Mouse (Mus musculus) cerebellum, adult 11 months (tissue): ENCODE results near the gene Pacsin3.
"Not testable (repeated sequence)": the region's sequence is repeated elsewhere in the genome, so short reads cannot be mapped to it uniquely, and the experiment has no call there.

Experiments used
- DNase-seq: peaks from one replicate; pipeline ENCODE4 v3.0.0; 2022

Pacsin3 gene

DNA sequence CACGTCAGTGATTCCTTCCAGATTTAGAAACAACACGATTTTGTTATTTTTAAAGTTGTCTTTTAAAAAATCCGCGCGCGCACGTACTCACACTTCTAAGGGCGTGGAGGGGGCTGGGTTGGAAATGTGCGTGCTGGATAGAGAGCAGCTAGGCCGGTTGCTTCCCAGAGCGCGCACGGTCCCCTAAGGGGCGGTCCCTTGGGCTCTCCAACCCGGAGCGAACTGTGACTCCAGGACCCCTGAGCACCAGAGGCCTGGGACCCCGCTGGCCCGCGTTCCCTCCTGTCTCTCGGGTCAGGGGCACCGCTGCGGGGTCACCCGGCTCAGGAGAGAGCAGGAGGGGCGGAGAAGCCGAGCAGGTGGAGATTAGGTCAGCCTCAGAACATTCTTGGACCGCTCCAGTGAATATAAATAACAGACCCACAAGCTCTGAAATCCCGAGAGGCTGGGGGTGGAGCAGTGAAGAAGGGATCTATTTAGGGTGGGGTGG is at the start of gene Pacsin3:
Gene Pacsin3 (plus strand): TSS at position 294 of the 490 bp plus-strand sequence.
- peak; percentile 64 for DNase-seq

- DNase-seq: no peak
Observed at GRCm38 (mm10) chr2:91206254-91206775, 49.4 kb upstream of the Pacsin3 start.

DNA sequence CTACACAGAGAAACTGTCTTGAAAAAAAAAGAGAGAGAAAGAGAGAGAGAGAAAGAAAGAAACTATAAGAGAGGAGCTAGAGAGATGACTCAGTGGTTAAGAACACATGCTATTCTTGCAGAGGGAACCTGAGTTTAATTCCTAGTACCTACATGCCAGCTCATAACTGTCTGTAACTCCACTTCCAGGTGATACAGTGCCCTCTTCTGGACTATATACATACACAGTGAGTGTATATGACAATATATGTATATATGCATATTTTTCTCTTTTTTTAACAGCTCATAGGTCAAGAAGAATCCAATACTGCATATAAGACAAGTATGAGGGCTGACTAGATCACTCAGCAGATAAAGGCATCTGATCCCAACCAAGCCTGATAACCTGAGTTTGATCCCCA is 42.4 kb upstream of the Pacsin3 start:
- no peak for DNase-seq

- DNase-seq: no peak
Observed at GRCm38 (mm10) chr2:91217032-91217431, 38.7 kb upstream of the Pacsin3 start.

DNA sequence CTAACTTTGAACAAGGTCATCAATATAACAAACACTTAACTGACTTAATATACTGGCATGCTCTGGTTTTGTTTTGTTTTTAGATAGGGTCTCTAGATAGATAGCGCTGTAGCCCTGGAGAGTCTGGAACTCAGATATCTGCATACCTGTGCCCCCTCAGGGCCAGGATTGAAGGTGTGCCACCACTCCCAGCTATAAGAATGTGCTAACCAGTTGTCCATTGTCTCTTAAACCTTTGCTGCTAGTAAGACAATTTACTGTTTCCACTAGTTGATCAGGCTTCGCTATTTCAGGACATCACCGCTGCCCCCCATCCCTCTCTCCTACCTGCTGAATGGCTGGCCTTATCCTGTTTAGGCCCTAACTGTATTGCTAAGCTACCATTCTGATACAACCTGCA is 35.3 kb upstream of the Pacsin3 start:
- DNase-seq: no peak

GRCm38 (mm10) chr2:91223614-91224013 is 32.1 kb upstream of the Pacsin3 start:
- no peak for DNase-seq

DNA sequence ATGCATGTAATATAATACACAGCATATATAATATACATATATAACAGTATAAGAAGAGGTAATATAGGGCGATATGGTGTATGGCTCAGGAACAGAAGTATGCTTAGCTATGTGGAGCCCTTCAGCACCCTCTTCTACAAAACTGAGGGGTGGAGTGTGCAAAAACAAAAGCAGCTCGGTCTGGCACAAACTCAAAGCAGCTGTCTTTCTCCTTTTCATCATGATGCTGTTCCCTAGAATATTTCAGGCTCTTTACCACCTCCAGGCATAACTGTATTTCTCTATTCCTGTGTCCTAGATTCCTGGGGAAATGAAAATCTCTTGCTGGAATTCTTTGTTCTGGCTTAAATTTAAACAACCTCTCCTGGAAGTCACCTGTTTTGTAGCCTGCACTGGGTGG is 26.0 kb upstream of the Pacsin3 start:
- DNase-seq: no peak

GRCm38 (mm10) chr2:91236601-91237510 is 18.9 kb upstream of the Pacsin3 start, which contains the start of gene Ddb2:
Ddb2 (minus strand) TSS chr2:91236982.
- peak; percentile 88 for DNase-seq

- not testable (repeated sequence) for DNase-seq
Observed at GRCm38 (mm10) chr2:91237511-91238080, 18.2 kb upstream of the Pacsin3 start.

DNA sequence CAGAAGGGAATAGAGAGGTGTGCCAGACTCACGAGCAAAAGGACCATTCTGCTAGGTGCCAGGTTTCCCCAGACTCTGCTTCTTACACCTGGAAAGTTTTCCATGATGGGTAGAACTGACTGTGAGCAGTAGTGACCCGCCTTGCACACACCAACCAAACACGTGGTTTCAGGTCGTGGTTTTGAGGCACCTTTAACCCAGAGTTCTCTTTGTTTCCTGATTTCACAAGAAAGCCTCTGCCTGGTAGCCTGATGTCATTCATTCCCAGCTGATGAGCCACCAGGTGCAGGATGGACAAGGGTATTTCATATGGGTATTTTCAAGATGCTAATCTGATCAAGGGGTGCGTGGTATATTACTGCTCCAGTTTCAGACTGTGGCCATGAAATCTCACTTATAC is 13.2 kb upstream of the Pacsin3 start:
- DNase-seq: no peak

DNA sequence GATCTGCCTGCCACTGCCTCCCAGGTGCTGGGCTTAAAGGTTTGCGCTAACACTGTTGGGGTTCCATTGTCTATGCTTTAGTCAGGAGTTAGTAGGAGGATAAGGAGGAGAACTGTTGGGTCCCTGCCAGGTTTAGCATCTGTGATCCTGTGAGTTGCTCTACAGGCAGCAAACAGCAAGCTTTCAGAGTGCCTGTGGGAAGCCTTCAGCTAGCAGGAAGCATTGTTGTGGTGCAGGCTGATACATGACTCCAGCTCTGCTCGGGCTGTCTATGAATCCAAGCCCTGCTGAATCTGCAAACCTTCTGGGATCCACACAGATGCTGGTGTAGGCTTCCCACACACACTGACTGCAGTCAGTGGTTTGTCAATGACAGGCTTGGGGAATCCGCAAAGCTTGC is 12.3 kb upstream of the Pacsin3 start:
- DNase-seq: peak; percentile 30

DNA sequence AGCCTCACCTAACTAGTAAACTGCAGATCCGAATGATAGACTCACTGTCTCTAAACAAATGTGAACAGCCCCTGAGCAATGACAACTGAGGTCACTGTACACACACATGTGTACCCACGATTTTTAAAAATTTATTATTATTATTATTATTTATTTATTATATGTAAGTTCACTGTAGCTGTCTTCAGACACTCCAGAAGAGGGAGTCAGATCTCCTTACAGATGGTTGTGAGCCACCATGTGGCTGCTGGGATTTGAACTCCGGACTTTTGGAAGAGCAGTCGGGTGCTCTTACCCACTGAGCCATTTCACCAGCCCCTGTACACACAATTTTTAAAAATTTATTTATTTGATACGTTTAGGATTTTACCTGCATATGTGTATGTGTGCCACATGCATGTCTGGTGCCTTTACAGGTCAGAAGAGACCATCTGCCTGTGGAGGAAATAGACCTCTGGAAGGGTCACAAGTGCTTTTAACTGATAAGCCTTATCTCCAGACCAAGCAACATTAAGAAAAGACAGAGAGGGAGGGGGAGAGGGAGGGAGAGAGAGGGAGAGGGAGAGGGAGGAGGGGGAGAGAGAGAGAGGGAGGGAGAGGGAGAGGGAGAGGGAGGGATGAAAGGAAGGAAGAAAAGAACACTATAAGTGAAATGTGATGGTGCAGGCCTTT is 11.1 kb upstream of the Pacsin3 start:
- DNase-seq: no peak

DNA sequence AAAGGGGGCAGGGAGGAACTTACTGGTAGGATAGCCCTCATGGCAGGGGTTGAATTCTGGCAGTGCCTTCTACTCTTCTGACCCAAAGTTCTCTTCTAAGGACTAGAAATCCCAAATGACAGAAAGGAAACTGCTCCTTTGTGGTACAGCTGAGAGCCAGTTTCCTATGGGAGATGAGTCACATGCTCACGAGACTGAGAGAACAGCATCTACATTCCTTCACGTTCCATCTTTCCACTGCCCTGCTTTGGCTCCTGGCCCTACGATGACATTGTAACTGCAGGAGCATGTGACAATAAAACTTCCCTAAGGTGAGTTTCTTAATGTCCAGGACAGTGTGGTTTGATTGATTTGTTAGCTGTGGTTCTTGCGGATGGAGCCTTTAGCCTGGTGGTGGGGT is 7.4 kb upstream of the Pacsin3 start:
- no peak for DNase-seq

GRCm38 (mm10) chr2:91252001-91252400 is 3.8 kb upstream of the Pacsin3 start:
- DNase-seq: no peak

DNA sequence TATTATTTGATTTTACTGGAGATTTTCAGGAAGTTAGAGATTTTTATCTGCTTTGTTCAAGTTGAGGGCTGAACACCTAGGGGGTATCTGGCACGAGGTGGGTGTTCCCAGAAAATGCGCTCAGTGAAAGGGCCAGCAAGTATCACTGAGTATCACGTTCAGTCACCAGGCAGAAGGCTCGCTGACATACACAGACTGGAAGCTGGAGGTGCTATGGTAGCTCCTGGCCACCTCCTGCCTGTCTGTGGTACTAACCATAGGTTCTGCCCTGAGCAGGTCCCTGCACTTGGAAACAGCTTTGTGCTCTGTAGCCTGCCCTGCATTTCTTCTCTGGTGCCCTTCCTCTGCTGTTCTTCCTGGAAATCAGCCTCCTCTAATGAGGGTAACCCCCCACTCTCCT is 3.2 kb upstream of the Pacsin3 start:
- DNase-seq: no peak

DNA sequence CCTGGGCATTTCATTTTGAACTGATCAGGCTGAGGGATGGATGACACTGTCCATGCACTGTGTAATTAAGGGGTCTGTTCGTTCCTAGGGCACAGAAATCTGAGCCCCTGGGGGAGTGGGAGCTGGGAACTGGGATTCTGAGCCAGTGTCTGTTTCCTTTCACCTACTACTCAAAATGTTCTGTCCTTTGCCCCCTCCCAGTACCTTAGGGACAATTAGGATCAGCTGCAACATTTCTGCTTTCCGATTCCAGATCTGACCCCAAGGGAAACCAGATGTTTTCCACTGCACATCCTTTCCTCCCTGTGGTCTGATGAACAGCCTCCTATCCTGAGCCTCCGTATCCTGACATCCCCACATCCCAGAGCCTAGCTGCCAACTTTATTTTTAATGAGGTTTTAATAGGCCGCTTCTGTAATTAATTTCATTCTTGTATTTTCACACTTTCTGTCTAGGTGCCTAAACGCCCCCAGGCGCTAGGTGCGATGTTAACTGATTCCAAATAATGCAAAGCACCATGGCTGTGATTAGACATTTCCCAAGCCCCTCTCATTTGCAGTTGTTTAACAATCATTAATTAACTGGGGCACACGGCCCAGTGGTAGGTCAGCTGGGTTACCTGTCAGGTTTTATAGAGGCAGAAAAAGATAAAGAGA is 901 bp upstream of the Pacsin3 start:
- DNase-seq: no peak

DNA sequence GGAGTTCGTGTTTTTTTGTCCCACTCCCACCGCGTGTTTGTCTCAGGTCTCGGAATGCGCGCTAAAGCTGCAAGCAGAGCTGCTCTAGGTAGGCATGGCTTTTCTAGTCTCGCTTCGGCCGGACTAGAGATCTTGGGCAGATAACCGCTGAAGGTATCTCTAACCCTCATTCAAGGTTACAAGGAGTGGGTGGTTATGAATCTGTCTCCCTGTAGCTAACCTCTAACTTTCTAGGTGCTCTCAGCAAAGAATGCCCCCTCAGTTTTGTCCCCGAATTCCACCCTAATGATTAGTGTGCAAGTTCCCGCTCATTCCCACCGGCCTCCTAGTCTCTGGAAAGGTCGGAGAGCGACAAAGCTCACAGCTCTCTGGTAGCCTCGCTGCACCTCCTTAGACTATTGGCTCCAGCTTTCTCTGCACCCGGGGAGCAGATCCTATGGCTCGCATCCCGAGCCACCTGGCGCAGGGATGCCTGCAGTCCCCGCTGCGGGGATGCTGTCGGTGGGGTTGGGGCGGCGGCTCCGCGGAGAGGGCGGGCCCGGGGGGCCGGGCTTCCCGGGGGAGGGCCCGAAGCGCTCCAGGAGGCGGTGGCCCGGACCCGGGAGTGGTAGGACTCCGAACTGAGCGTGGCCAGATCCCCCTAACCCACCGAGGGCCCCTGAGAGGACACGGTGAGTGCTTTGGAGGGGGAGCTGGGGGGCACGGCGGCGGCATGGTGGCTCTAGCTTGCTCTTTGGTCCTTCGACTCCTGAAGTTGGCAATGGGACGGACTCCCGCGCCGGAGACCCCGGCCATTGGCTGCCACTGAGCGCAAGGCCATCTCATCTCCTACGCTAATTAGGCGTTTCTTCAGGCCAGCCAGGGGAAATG is 737 bp downstream of the Pacsin3 start:
- DNase-seq: peak; percentile 74

DNA sequence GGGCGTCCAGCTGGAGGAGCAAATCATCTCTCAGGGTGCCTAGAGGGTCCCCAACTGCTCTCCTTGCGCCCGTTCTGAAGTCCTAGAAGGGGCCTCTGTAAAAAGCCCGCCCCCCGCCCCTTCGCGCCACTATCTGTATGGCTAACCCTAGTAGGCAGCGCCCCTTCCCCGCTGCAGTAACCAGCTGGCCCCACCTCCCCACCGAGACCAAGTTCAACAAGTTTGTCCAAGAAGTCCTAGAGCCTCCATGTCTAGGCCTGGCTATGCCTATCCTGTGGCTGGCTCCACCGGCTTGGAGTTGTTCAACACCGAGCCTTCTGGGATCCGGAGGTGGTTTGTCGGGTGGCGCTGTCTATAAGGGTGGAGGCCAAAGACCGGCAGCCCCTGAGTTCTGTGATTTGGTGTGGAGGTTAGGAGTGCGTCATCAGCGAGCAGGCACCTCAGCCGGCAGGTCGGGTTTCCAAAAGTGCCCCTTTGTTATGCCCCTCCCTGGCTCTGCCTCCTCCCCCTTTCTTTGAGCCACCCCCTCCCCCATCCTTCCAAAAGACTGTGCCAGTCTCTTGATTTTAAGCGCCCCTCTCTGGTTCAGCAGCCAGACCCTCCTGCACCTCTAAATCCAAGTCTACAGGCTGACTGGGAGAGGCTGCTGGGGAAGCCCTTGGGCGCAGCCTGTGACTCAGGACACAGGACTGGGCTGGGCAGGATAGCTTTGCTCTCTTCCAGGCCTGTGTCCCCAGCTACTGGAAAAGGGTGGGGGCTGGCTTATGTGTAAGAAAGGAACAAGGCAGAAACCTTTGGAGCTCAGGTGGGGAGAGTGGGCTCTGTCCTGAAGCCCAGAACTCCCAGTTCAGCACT is 1.6 kb downstream of the Pacsin3 start:
- no peak for DNase-seq

DNA sequence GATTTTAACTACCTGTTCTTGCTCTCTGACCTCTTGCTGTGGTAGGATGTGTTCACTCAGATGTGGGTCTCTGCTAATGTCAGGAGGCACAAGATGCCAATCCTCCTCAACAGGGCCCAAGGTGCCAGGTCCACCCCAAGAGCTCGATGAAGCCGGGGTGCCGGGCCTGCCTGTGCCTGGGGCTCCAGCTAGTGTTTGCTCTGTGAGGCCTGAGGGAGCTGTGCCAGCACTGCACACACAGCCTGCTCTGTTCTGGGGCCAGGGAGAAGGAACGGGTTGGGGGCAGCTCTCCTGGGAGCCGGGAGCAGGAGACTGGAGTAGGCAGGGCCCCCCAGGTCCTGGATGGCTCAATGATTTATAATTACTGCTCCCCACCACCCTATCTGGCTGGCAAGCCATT is 2.3 kb downstream of the Pacsin3 start:
- no peak for DNase-seq

DNA sequence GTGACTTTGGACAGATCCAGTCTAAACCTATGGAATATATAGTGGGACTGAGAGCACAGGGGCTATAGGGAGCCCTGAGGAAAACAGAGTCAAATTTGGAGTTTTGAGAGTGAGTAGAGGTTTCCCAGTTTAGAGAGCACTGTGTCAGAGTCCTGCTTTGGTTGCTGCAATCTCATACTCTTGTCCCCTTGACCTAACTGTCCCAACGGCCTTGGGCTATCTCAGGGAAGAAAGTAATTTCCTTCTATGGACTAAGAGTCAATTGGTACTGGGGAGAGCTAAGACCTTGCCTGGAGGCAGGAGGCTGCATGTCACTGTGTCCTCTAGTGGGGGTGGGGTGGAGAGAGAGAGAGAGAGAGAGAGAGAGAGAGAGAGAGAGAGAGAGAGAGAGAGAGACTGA is 3.1 kb downstream of the Pacsin3 start:
- no peak for DNase-seq

DNA sequence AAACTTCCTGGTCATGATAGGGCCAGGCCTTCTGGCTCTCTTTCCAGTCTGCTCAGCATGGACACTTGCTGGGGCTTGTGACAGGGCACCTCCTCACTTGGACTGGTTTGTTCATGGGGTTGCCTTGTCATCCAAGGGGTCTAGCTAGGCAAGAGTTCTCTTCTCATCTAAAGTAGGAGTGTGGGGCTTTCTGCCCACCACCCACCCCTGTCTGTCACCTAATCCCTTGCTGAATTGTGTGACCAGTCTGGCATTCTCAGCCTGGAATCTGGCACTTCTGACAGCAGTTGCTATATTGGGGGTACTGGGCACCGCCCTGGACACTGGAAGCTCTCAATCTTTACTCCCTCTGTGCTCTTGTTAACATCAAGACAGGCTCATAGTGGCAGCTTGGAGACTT is 3.7 kb downstream of the Pacsin3 start:
- DNase-seq: no peak
